Mouse (Mus musculus): ENCODE measurements around the gene Por.

Por gene

DNA sequence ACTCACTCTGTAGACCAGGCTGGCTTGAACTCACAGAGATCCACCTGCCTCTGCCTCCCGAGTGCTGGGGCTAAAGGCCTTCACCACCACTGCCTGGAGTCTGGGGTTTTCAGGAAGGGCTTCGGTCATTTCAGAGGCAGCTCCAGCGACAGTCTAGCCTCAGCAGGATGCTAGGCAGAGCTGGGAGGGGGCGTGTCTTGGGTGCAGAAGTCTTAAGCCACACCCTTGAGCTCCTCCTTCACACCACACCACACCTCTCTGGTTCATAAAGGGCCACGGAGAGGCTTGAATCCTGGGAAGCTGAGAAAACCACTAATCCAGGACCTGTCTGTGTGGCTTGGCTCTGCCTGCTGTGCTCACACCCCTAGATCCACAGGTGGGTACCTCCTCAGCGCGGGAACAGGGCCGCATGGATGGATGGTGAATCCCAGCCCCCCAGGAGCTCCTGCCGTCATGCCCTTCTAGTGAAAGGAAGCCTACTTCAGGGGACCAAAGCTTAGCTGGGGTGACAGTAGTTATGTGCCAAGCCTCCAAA, at the start of gene Por:
TSS of gene Por (plus strand) at position 293 of the 535 bp plus-strand sequence.
- no peak for DNase-seq (ENCODE audit: low read depth, low spot score)

DNA sequence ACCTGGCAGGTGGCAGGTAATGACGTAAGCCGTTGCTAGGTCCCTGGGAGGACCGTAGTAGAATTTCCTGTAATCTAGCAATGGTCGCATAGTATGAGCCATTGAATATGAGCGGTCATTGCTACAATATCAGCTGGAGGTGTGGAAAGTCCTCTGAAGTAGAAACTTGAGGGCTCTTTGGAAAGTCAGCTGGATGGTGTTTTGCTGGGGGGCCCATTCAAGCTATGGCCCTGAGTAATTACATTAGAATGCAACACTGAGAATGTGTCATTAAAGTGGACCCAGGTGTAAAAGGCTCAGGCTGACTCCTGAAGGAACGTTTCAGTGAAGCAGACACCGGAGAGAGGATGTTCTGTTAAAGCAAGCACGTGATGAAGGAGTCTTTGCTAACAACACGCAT, 49.3 kb upstream of the Por start:
- DNase-seq (ENCODE audit: low read depth, low spot score) = no peak

DNA sequence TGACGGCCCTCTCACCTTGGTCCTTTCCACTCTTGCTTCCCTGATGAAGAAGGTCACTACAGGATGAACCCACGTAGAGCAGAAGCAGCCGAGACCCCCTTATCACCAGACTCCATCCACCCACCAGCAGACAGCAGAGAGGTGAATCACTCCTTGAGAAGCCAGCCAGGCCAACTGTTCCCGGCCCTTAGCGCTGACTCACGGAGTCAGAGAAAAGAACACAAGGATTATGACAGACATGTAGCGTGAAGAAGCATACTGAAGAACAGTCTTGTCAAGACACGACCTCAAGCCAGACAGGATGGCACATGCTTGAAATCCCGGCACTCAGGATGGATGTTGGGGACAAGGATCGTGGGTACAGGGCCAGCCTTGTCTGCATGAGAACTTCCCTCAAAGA, 48.1 kb upstream of the Por start:
- no peak for DNase-seq (ENCODE audit: low read depth, low spot score)

DNA sequence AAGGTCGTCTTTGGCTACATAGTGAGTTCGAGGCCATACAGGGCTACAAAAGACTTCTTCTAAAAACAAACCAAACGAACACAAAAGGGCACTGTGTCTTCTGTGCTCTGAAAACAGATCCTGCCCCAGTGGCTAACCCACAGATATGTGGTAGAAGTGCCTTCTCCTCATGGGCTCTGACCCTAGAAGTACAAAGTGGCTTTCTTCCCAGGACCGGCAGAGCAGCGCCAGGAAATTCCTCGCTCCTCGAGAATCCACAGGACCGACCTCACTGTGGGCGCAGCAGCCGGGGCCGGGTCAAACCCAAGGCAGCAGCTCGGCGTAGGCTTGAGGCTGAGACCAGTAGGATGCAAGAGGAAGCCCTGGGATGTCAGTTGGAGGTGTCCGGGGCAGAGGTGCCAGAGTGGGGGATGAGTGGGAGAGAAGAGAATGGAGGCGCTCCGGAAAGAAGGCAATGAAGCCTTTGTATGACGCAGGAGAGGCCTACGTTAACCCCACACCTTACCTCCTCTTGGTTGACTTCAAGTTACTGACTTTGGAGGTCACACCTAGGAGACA, 46.7 kb upstream of the Por start:
- DNase-seq (ENCODE audit: low read depth, low spot score) = no peak

GRCm38 (mm10) chr5:135628916-135629315, 40.9 kb upstream of the Por start:
- no peak for DNase-seq (ENCODE audit: low read depth, low spot score)

GRCm38 (mm10) chr5:135629401-135629800, 40.4 kb upstream of the Por start:
- no peak for DNase-seq (ENCODE audit: low read depth, low spot score)

- no peak for DNase-seq (ENCODE audit: low read depth, low spot score)
Observed at GRCm38 (mm10) chr5:135630598-135630997, 39.2 kb upstream of the Por start.

DNA sequence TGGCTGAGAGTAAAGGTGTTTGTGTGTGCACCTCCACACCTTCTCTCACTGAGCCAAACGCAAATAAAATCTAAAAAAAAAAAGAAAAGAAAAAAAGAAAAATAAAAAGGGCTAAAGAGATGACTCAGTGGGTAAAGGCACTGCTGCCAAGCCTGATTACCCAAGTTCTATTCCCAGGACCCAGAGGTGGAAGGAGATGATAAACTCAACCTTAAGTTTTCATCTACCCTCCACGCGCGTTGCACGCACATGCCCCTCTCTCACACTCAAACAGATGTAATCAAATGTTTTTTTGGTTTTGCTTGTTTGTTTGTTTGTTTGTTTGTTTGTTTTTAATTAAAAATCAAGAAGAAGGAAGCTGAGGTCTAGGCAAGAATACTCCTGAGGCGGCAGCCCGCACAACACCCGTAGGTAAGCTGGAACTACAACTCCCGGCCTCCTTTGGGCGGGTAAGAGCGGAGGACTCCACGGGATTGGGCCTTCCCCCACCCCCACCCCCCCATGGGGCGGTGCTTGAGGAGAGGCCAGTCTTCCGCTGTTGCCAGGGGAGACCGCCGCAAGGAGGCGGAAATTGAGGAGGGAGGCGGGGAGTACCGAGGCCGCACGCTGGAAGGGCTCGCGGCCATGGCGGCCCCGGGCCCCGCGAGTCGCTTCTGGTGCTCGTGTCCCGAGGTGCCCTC, 37.6 kb upstream of the Por start, which contains the start of gene Rhbdd2:
TSS of gene Rhbdd2 (plus strand) at position 502 of the 680 bp plus-strand sequence.
- peak; percentile 93 for DNase-seq (ENCODE audit: low read depth, low spot score)

GRCm38 (mm10) chr5:135632797-135633144, 37.1 kb upstream of the Por start:
- no peak for DNase-seq (ENCODE audit: low read depth, low spot score)

DNA sequence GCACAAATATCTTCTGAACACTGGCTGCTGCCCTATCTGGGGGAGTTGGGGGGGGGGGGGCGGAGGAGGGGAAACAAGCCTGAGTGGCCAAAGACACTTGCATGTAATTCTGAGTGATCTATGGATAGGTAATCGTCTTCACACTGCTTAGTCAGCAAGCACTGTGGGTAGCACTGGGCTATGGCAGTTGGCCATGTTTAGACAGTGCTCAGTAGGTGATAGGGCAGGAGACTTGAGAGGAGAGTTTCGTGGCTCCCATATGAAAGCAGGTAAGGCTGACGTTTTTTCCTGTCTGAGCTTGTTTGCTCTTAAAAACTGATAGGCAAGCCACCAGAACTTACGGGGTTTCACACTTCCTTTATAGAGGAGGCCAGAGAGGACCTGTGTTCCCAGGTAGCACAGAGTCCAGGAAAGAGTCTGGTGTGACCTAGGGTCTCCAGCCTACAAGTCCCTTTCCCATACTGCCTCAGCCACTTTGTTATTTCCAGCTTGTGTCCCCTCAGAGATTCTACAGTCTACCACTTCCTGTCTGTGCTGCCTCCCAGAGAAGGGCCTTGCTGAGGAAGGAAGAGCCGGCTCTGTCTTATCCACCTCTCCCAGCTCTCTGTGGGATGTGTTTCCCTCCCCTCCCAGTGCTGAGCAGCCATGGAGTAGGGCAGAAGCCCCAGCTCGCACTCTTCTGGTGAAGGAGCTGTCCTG, 29.9 kb upstream of the Por start:
- DNase-seq (ENCODE audit: low read depth, low spot score) = no peak

- no peak for DNase-seq (ENCODE audit: low read depth, low spot score)
Observed at GRCm38 (mm10) chr5:135640459-135640789, 29.4 kb upstream of the Por start.

DNA sequence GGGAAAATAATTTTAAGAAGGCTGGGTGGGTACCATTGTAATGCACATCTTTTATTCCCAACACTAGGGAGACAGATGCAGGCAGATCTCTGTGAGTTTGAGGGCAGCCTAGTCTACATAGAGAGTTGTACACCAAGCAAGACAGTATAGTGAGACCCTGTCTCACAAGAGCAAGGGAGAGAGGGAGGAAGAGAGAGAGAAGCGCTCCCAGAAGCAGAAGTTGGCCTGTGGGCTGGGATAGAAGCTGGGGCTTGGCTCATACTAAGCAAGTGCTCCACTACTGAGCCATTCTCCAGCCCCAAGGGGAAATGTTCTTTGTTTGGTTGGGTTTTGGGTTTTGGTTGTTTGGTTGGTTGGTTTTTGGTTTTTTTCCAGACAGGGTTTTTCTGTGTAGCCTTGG, 28.8 kb upstream of the Por start:
- DNase-seq (ENCODE audit: low read depth, low spot score) = no peak

- DNase-seq (ENCODE audit: low read depth, low spot score) = no peak
Observed at GRCm38 (mm10) chr5:135642686-135643551, 26.9 kb upstream of the Por start.

DNA sequence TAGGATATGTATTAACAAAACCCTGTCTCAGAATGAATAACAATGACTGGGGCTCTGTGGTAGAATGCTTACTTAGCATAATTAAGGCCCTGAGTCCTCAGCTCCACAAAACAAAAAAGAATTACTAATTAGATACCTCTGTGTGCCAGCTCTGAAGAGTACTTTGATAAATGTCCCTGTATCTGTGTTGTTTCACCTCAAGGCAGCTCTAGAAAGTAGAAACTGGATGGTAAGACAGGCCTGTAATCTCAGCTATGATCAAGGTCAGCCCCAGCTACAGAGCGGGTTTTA, 26.3 kb upstream of the Por start:
- DNase-seq (ENCODE audit: low read depth, low spot score) = no peak

DNA sequence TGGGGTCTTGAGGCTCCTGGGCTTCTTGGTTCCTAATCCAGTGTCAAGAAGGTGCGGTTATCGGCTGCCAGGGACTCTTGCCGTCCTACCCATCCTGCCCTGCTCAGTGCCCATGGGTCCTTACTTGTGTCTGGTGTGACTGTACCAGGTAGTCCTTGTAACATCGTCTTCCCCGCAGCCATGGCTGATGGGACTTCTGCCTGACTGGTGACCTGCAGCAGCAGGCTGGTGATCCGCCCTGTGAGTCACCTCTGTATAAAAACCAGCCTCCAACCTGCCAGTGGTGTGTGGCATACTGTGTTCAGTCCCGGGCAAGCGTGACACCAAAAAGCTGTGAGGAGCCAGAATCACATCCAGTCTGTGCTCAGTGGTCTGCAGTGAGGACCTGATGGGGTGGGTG, 26.0 kb upstream of the Por start:
- DNase-seq (ENCODE audit: low read depth, low spot score) = no peak

DNA sequence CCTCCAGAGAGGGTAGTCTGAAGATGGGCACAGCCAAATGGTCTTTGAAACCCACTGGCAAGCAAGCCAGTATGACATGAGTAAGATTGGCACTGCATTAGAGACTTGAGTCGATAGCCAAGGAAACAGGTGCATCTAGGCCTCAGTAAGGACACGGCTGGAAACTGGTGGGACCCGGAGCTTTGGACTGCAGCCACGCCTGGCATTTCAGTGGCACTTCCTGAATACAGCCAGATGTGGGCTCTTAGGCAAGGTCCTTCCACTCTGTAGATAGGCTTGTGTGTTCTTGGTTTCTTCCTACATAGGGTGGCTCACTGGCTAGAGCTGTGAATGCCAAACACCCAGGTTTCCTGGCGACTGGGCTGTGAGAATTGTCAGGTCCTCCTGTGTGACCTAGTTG, 24.5 kb upstream of the Por start:
- no peak for DNase-seq (ENCODE audit: low read depth, low spot score)

GRCm38 (mm10) chr5:135646038-135646437, 23.8 kb upstream of the Por start:
- DNase-seq (ENCODE audit: low read depth, low spot score) = no peak

DNA sequence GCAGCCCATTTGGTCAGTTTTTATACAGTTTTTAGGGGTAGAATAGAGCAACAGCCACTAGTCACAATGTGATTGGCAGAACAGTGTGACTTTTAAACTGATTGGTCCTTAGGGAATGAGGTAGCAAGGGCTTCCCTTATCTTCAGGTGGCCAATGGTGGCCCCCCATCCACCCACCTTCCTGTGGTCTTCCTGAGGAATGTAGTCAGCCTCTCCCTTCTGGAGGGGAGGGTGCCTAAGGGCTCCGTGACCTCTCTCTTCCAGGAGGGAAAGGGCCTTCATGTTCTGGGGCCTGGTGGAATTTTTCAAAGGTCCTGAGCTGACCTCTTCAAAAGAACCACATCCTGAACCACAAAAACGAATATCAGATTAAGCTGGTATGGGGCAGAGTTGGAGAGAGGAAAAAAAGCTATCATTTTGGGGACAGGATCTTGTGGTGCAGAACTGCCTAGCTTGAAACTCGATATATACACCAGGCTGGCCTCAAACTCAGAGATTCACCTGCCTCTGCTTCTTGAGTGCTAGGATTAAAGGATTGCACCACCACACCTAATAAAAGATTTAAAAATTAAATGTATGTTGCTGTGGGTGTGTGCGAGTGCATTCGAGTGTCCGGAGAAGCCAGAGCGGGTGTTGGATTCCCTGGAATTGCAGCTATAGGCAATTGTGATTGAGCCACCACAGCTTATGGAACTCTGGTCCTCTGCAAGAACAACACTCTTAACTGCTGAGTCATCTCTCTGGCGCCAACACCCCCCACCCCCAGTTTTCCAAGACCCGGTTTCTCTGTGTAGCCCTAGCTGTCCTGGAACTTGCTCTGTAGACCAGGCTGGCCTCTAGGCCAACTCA, 21.1 kb upstream of the Por start:
- no peak for DNase-seq (ENCODE audit: low read depth, low spot score)

- DNase-seq (ENCODE audit: low read depth, low spot score) = no peak
Observed at GRCm38 (mm10) chr5:135649309-135649633, 20.6 kb upstream of the Por start.

DNA sequence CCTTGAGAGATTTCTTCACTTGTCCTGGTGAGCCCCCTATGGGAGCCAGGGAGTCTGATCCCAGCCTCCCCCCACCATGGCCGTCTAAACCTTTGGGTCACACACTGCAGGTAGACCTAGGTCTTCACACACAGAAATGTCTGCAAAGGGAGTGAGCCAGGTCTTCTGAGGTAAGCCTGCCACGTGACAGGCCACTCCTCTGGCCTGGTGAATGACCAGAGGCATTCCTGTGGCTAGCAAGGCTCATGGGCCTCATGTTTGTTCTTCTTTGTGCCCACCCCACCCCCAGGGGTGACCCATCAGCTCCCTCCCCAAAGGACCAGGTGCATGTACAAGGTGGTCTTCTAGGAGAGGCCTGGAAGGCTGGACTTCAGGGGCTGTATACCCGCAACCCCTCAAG, 18.3 kb upstream of the Por start:
- DNase-seq (ENCODE audit: low read depth, low spot score) = no peak

GRCm38 (mm10) chr5:135653209-135653608, 16.6 kb upstream of the Por start:
- DNase-seq (ENCODE audit: low read depth, low spot score) = no peak

DNA sequence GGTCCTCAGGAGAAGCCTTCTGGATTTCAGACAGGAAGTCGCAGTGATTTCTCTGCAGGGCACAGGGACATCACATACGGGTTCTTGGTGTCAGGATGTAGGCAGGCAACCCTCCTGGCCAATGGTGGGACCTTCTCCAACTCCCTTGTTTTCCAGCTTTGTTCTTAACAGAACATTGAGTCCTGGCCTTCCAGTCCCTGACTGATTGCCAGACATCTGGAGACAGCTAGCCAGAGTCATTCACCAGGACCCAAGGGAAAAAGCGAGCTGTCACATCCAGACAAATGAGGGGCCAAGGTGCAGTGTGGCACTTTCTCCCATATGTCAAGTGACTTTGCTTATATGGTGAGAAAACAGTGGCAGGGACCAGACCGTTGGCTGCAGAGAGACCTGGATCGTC, 13.8 kb upstream of the Por start:
- DNase-seq (ENCODE audit: low read depth, low spot score) = no peak

Data from WW6 (cell line).